Mouse (Mus musculus) ES-Bruce4 (cell line): Measurements from ENCODE around the gene Nbea. TPM values are rescaled to one million over a fixed set of nuclear protein-coding genes. Genes with fewer than 3 reads are reported as not detected.

Experiments
- H3K27ac ChIP-seq: 2 replicates; pipeline ENCODE4 v1.5.1; 2012; ENCODE audit warnings: low read length, inconsistent platforms; ENCODE audit not compliant: insufficient read depth
- H3K27me3 ChIP-seq: 2 replicates; pipeline ENCODE4 v1.6.1; 2012; ENCODE audit warnings: mild to moderate bottlenecking, low read length, inconsistent platforms; ENCODE audit not compliant: control insufficient read depth, poor library complexity, insufficient read depth, severe bottlenecking
- H3K36me3 ChIP-seq: 2 replicates; pipeline ENCODE4 v1.6.1; 2012; ENCODE audit warnings: inconsistent platforms, mild to moderate bottlenecking, low read length, moderate library complexity; ENCODE audit not compliant: control insufficient read depth, poor library complexity, insufficient read depth, severe bottlenecking
- H3K4me1 ChIP-seq: one replicate; pipeline ENCODE4 v1.8.1; 2011; ENCODE audit warnings: low read length; ENCODE audit not compliant: control insufficient read depth, insufficient read depth
- H3K4me3 ChIP-seq: 2 replicates; pipeline ENCODE4 v1.5.1; 2011; ENCODE audit warnings: low read depth, mild to moderate bottlenecking, low read length
- H3K9ac ChIP-seq: 2 replicates; pipeline ENCODE4 v1.6.1; 2012; ENCODE audit warnings: low read depth, mild to moderate bottlenecking, inconsistent platforms; ENCODE audit not compliant: poor library complexity, severe bottlenecking
- H3K9me3 ChIP-seq: replicated peaks from 2 replicates; pipeline ENCODE4 v1.6.1; 2012; ENCODE audit warnings: mild to moderate bottlenecking, low read length, inconsistent platforms; ENCODE audit not compliant: control insufficient read depth, poor library complexity, insufficient read depth, severe bottlenecking
- CTCF ChIP-seq: IDR thresholded peaks from one replicate; pipeline ENCODE4 v1.8.1; 2011; ENCODE audit warnings: low read depth, low read length
- EP300 ChIP-seq: IDR thresholded peaks from 2 replicates; pipeline ENCODE4 v1.6.1; 2011; ENCODE audit warnings: low read depth, low read length; ENCODE audit not compliant: insufficient read depth
- POLR2A ChIP-seq: IDR thresholded peaks from one replicate; pipeline ENCODE4 v1.8.1; 2011; ENCODE audit warnings: low read length; ENCODE audit not compliant: insufficient read depth
- polyA plus RNA-seq: library from polyadenylated mRNA; stranded (reverse); fragments of >200 nt; gene quantifications from 2 replicates; pipeline ENCODE4 v1.2.4, GENCODE M21; 2011; ENCODE audit warnings: low read depth; ENCODE audit not compliant: missing spikeins, insufficient read depth, insufficient read length

Nbea gene
- polyA plus RNA-seq, 1 experiment, result 6.1 TPM

DNA sequence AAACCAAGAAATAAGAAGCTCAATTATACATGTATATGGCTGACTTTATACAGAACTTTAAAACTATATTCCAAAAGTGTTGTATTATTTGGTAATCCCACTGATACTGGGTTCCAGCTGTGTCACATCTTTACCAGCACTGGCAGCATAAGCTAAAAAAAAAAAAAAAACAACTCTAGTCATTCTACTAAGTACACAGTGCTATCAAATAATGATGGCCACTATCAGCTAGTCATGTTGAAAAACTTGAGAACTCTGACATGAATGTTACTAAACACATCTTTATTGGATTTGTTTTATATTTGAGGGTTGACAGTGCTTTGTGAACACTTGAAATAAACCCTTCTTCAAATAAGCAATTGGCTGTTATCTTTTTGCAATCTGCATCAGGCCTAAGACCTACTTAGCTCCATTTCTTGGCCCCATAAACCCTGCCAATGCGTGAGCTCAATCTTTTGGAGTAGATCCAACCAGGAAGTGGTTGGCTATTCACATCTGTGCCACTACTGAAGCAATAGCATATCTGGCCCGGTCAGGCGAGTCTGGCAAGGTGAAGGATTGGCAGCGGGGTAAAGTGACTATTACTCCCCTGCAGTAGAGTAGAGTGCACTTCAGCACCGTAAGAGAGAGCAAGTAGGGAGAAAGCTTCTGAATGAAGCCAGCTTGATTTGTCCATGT lies 137.7 kb downstream of the Nbea start:
- Histone ChIP-seq H3K4me1 (no peaks in the 10 kb centered on the region), H3K27me3 (no peaks in the 10 kb centered on the region), H3K9me3 (no peaks in the 10 kb centered on the region), H3K36me3 (no peaks in the 10 kb centered on the region), H3K9ac (no peak overlapping the region), H3K4me3 (no peak overlapping the region), H3K27ac (no peak overlapping the region)
- no peak for TF ChIP-seq EP300
- TF ChIP-seq POLR2A, result no peak
- no peak for TF ChIP-seq CTCF

DNA sequence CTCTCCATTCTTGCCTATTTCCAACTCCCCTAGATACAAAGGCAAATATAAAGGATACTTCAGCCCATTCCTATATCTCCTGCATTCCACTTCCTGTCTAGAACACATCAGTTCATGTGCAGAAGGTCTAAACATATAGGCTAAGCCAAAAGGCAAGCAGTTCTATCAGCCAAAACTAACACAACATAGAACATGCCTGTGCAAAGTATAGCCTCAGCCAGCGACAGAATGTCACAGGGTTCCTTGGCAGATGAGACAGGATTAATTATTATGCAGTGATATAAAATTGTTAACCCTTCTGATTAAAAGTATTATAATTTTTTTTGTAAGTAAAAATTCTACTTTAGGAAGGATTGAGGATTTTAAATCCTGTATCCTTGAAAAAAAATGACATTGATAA lies 140.4 kb downstream of the Nbea start:
- H3K4me3 ChIP-seq, result no peak overlapping the region
- H3K4me1 ChIP-seq, result no peaks in the 10 kb centered on the region
- H3K9ac ChIP-seq, result no peak overlapping the region
- no peak overlapping the region for H3K27ac ChIP-seq
- H3K27me3 ChIP-seq, result no peaks in the 10 kb centered on the region
- H3K9me3 ChIP-seq, result no peaks in the 10 kb centered on the region
- TF ChIP-seq CTCF (no peak), EP300 (no peak), POLR2A (no peak)
- no peaks in the 10 kb centered on the region for H3K36me3 ChIP-seq

DNA sequence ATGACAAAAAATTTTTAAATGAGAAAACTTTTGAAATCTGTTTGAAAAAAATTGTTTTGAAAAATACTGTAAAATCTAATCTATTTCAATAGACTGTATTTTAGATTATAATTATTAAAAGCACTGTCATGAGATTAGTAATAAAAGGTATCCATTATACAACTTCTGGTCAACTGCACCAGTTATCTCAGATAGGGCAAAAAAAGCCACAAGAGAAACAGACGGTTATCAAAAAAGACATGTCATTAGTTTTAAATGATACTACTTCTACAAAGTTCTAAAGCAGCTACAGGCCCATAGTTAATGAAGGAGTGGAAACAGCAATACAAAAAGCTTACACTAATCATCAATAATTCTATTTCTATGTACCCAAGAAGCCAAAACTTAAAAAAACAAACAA lies 144.0 kb downstream of the Nbea start:
- H3K9ac ChIP-seq, result no peak overlapping the region
- H3K27ac ChIP-seq, result no peak overlapping the region
- H3K4me3 ChIP-seq, result no peak overlapping the region
- H3K9me3 ChIP-seq, result no peaks in the 10 kb centered on the region
- no peaks in the 10 kb centered on the region for H3K4me1 ChIP-seq
- H3K27me3 ChIP-seq, result no peaks in the 10 kb centered on the region
- TF ChIP-seq CTCF (no peak), POLR2A (no peak), EP300 (no peak)
- H3K36me3 ChIP-seq, result no peaks in the 10 kb centered on the region

DNA sequence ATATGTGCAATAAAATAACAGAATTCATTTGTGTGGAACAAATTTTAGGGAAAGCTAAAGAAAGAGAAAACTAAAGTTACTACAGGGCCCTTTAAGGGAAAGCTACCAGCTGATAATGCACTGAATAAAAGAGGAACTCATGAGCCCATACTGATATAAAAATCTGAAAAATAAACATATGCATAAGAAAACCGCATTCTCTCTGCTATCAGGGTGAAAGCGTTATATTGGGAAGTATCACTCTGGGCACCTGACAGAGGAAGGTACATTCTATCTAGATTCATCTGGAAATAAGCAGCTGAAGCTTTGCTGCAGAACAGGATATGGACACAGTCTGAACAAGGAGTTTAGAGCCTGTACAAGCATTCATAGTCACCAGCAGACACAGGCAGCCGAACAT lies 148.9 kb downstream of the Nbea start:
- Histone ChIP-seq H3K4me3 (no peak overlapping the region), H3K27ac (no peak overlapping the region), H3K4me1 (no peaks in the 10 kb centered on the region), H3K9me3 (no peaks in the 10 kb centered on the region), H3K27me3 (no peaks in the 10 kb centered on the region), H3K36me3 (no peaks in the 10 kb centered on the region), H3K9ac (no peak overlapping the region)
- TF ChIP-seq EP300 (no peak), CTCF (no peak), POLR2A (no peak)

DNA sequence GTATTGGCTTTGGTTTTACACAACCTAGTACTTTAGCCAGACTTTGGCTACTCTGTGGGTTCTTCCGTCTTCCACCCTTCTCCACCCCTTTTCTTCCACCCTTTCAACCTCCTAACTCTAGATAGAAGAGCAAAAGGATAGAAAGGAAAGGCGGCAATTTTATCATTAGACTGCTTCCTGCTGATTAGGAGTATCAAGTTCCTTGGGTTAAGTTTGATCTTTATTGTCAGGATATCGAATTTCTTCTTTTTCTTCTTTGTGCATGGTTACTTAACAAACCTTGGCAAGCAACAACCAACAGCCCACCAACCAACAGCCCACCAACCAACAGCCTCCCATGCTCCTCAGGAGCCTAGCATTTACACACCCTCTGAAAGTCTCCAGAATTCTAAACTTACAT lies 165.0 kb downstream of the Nbea start:
- Histone ChIP-seq H3K9me3 (no peaks in the 10 kb centered on the region), H3K27ac (no peak overlapping the region)
- no peak for TF ChIP-seq CTCF
- no peak for TF ChIP-seq EP300
- no peak for TF ChIP-seq POLR2A

DNA sequence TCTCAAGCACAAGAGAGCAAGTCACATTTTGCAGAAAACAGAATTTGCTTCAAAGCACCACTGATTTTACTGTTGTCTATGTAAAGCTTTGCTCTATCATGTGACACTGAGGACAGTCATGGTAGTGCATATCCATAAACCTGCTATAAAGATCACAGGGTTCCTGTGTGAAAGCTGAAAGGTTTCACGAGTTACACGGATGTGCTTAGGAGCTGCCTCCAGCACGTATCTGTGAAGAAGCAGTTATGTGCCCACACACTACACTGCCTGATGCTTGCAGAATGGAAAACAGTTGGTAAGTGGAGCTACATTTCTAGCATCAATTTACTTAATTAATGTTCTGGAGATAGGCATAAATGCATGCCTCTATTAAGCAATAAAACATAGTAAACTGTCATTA lies 172.4 kb downstream of the Nbea start:
- Histone ChIP-seq H3K9ac (no peak overlapping the region), H3K27ac (no peak overlapping the region), H3K4me1 (no peaks in the 10 kb centered on the region), H3K9me3 (peaks cover 4% of the 10 kb centered on the region), H3K4me3 (no peak overlapping the region), H3K36me3 (no peaks in the 10 kb centered on the region), H3K27me3 (no peaks in the 10 kb centered on the region)
- no peak for TF ChIP-seq CTCF
- TF ChIP-seq EP300, result no peak
- TF ChIP-seq POLR2A, result no peak

More for the DNA sequence above, 165.0 kb downstream of the Nbea start:
- Histone ChIP-seq H3K4me1 (no peaks in the 10 kb centered on the region), H3K36me3 (no peaks in the 10 kb centered on the region), H3K4me3 (no peak overlapping the region), H3K27me3 (no peaks in the 10 kb centered on the region), H3K9ac (no peak overlapping the region)

DNA sequence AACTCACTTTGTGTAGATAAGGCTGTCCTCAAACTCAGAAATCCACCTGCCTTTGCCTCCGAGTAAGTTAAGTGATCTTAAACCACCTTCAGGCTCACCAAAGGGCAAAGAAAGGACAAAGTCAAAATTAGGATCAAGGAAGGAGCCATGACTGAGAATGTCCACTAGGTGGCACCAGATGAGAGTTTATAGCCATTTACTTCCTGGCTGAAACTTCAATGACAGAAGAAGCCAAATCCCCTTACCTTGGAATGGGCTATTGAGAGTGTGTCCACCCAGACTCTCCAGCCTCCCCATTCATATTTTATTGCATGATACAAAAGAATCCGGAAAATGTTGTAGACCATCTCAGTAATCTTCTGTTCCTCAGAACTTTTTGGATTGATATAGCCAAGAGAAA lies 175.5 kb downstream of the Nbea start:
- Histone ChIP-seq H3K9ac (no peak overlapping the region), H3K4me1 (no peaks in the 10 kb centered on the region), H3K27ac (no peak overlapping the region), H3K27me3 (no peaks in the 10 kb centered on the region), H3K9me3 (peaks cover 4% of the 10 kb centered on the region), H3K4me3 (no peak overlapping the region), H3K36me3 (no peaks in the 10 kb centered on the region)
- TF ChIP-seq EP300 (no peak), CTCF (peak; percentile 16), POLR2A (no peak)
